Mouse (Mus musculus) R1 (cell line): ENCODE measurements around the gene Capza1.

ENCODE experiments used
- DNase-seq: peaks from one replicate; pipeline ENCODE4 v3.0.0-alpha.2; 2018; ENCODE audit warnings: low read depth, low spot score

Gene Capza1

GRCm38 (mm10) chr3:104817481-104817990, 46.8 kb downstream of the Capza1 start:
- DNase-seq: peak; percentile 54

- DNase-seq: no peak
Observed at GRCm38 (mm10) chr3:104816130-104816529, 48.2 kb downstream of the Capza1 start.

GRCm38 (mm10) chr3:104815346-104815745, 49.0 kb downstream of the Capza1 start:
- DNase-seq: peak; percentile 95

GRCm38 (mm10) chr3:104814746-104815145, 49.6 kb downstream of the Capza1 start:
- DNase-seq: peak; percentile 68

GRCm38 (mm10) chr3:104813227-104813626, 51.1 kb downstream of the Capza1 start:
- peak; percentile 43 for DNase-seq

- DNase-seq: peak; percentile 71
Observed at GRCm38 (mm10) chr3:104812254-104812653, 52.1 kb downstream of the Capza1 start.

- DNase-seq: peak; percentile 94
Observed at GRCm38 (mm10) chr3:104811752-104812151, 52.6 kb downstream of the Capza1 start.

- DNase-seq: no peak
Observed at GRCm38 (mm10) chr3:104805539-104805938, 58.8 kb downstream of the Capza1 start.

GRCm38 (mm10) chr3:104804312-104804711, 60.0 kb downstream of the Capza1 start:
- no peak for DNase-seq

- DNase-seq: no peak
Observed at GRCm38 (mm10) chr3:104801481-104801880, 62.8 kb downstream of the Capza1 start.

- no peak for DNase-seq
Observed at GRCm38 (mm10) chr3:104800681-104801080, 63.6 kb downstream of the Capza1 start.

GRCm38 (mm10) chr3:104796430-104797082, 67.7 kb downstream of the Capza1 start:
- peak; percentile 57 for DNase-seq

- no peak for DNase-seq
Observed at GRCm38 (mm10) chr3:104795661-104796340, 68.5 kb downstream of the Capza1 start.

- no peak for DNase-seq
Observed at GRCm38 (mm10) chr3:104794953-104795470, 69.3 kb downstream of the Capza1 start.

- DNase-seq: peak; percentile 98
Observed at GRCm38 (mm10) chr3:104793871-104794828, 70.2 kb downstream of the Capza1 start.

GRCm38 (mm10) chr3:104792360-104793270, 71.7 kb downstream of the Capza1 start:
- DNase-seq: no peak

- no peak for DNase-seq
Observed at GRCm38 (mm10) chr3:104791671-104792070, 72.6 kb downstream of the Capza1 start.

GRCm38 (mm10) chr3:104791017-104791416, 73.3 kb downstream of the Capza1 start:
- DNase-seq: no peak

GRCm38 (mm10) chr3:104790401-104790937, 73.8 kb downstream of the Capza1 start:
- peak; percentile 65 for DNase-seq

GRCm38 (mm10) chr3:104789822-104790221, 74.5 kb downstream of the Capza1 start:
- no peak for DNase-seq
